Mouse (Mus musculus) liver, embryonic 14.5 days (tissue): ENCODE results near the gene Glt28d2.

ENCODE experiments used
- CTCF ChIP-seq: IDR thresholded peaks from 2 replicates; pipeline ENCODE4 v1.5.1; 2016; ENCODE audit warnings: antibody characterized with exemption, low read depth, control low read depth
- EP300 ChIP-seq: IDR thresholded peaks from 2 replicates; pipeline ENCODE4 v1.6.1; 2016; ENCODE audit warnings: antibody characterized with exemption, low read depth

DNA sequence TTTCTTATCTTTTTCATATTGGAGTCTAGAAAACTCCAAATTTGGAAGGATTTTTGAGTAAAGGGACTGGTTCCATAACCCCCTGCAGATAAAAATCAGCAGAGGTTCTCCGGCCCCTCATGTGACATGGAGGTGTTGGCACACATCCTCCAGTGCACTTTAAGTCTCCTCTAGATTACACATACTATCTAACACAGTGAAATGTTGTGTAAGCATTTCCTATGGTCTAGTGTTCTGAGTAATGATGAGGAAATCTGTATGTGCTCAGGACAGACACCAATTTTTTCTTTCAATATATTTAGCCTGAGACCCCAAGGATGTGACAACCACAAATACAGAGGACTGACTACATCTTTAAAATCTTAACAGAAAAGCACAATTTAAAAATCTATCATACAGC is 37.2 kb downstream of the Glt28d2 start:
- TF ChIP-seq CTCF (no peak), EP300 (no peak)
